Mouse (Mus musculus) small intestine, adult 2 months (tissue): ENCODE measurements around the gene Foxn2.

Experiments
- CTCF ChIP-seq: fragments of 200-500 bp; IDR thresholded peaks from 2 replicates; pipeline ENCODE4 v1.5.1; 2012; ENCODE audit warnings: low read depth, mild to moderate bottlenecking, control low read depth, inconsistent platforms, low read length, moderate library complexity, mixed read lengths; ENCODE audit not compliant: insufficient replicate concordance, insufficient read length; ENCODE audit errors: extremely low read depth
- POLR2A ChIP-seq: fragments of 200-500 bp; IDR thresholded peaks from 2 replicates; pipeline ENCODE4 v1.6.1; 2012; ENCODE audit warnings: low read depth, mild to moderate bottlenecking, control low read depth, inconsistent platforms, low read length, moderate library complexity

- TF ChIP-seq CTCF (no peak), POLR2A (no peak)
Observed at GRCm38 (mm10) chr17:88516477-88516876, 76.0 kb downstream of the Foxn2 start.
